Mouse (Mus musculus) thymus, postnatal 0 days (tissue): ENCODE data around the gene Pcsk1n. TPM values are rescaled to one million over a fixed set of nuclear protein-coding genes. Genes with fewer than 3 reads are reported as not detected.

Source experiments
- DNase-seq: peaks from one replicate; pipeline ENCODE4 v3.0.0-alpha.2; 2015; ENCODE audit warnings: low spot score
- polyA plus RNA-seq: library from polyadenylated mRNA; unstranded; fragments of >200 nt; fragmentation: Nextera tagmentation; extraction: Ambion mirVana; gene quantifications from 2 replicates; pipeline ENCODE4 v1.2.1, GENCODE M21; 2015

Gene Pcsk1n
- polyA plus RNA-seq, 1 experiment from 2014 or later = 0.18 TPM

GRCm38 (mm10) chrX:7945618-7946017, 26.0 kb downstream of the Pcsk1n start:
- no peak for DNase-seq

- DNase-seq = no peak
Measured at GRCm38 (mm10) chrX:7947108-7947899, 27.7 kb downstream of the Pcsk1n start, which contains the start of gene Hdac6. Hdac6 (minus strand) TSS chrX:7947889.

GRCm38 (mm10) chrX:7947900-7948492, 28.4 kb downstream of the Pcsk1n start:
- DNase-seq = peak; percentile 87

GRCm38 (mm10) chrX:7950091-7950490, 30.5 kb downstream of the Pcsk1n start:
- no peak for DNase-seq

- DNase-seq = no peak
Measured at GRCm38 (mm10) chrX:7958868-7959267, 39.2 kb downstream of the Pcsk1n start.

- DNase-seq = peak; percentile 48
Measured at GRCm38 (mm10) chrX:7963829-7964626, 44.4 kb downstream of the Pcsk1n start.

GRCm38 (mm10) chrX:7966161-7966560, 46.5 kb downstream of the Pcsk1n start:
- DNase-seq = no peak

- DNase-seq = no peak
Measured at GRCm38 (mm10) chrX:7967596-7968201, 48.1 kb downstream of the Pcsk1n start.

- DNase-seq = no peak
Measured at GRCm38 (mm10) chrX:7968226-7968625, 48.6 kb downstream of the Pcsk1n start.

- DNase-seq = no peak
Measured at GRCm38 (mm10) chrX:7968899-7969298, 49.3 kb downstream of the Pcsk1n start.

GRCm38 (mm10) chrX:7971292-7971691, 51.7 kb downstream of the Pcsk1n start:
- DNase-seq = no peak

Other genes starting within 250 kb of the Pcsk1n start
- 81.2 and 84.1 TPM in 2 replicates for gene Plp2, start 248.4 kb upstream of the Pcsk1n start, polyA plus RNA-seq
- 0.49 and 0.55 TPM in 2 replicates for gene Magix, start 238.6 kb upstream of the Pcsk1n start, polyA plus RNA-seq
- gene Gpkow, start 222.7 kb upstream of the Pcsk1n start, polyA plus RNA-seq = 28.8 and 28.9 TPM in 2 replicates
- 42.2 and 45.5 TPM in 2 replicates for gene Wdr45, start 205.5 kb upstream of the Pcsk1n start, polyA plus RNA-seq
- 0.46 and 1.0 TPM in 2 replicates for gene Gm45208, start 197.6 kb upstream of the Pcsk1n start, polyA plus RNA-seq
- gene Praf2, start 191.4 kb upstream of the Pcsk1n start, polyA plus RNA-seq = 14.7 and 20.6 TPM in 2 replicates
- 6.7 and 8.2 TPM in 2 replicates for gene Ccdc120, start 168.9 kb upstream of the Pcsk1n start, polyA plus RNA-seq
- gene Tfe3, start 157.3 kb upstream of the Pcsk1n start, polyA plus RNA-seq = 11.4 TPM in 2 replicates
- 40.2 and 48.1 TPM in 2 replicates for gene Gripap1, start 130.1 kb upstream of the Pcsk1n start, polyA plus RNA-seq
- gene Kcnd1, start 97.5 kb upstream of the Pcsk1n start, polyA plus RNA-seq = 0.12 and 0.18 TPM in 2 replicates
- 55.0 and 55.6 TPM in 2 replicates for gene Otud5, start 78.5 kb upstream of the Pcsk1n start, polyA plus RNA-seq
- gene Pim2, start 41.6 kb upstream of the Pcsk1n start, polyA plus RNA-seq = 14.0 and 14.5 TPM in 2 replicates
- gene Slc35a2, start 35.8 kb upstream of the Pcsk1n start, polyA plus RNA-seq = 24.5 and 28.3 TPM in 2 replicates
- 142 and 154 TPM in 2 replicates for gene Pqbp1, start 20.6 kb upstream of the Pcsk1n start, polyA plus RNA-seq
- 118 and 135 TPM in 2 replicates for gene Timm17b, start 20.5 kb upstream of the Pcsk1n start, polyA plus RNA-seq
- not detected in 2 replicates for gene Gm10491, start 12.0 kb upstream of the Pcsk1n start, polyA plus RNA-seq
- gene Gm10490, start 10.3 kb upstream of the Pcsk1n start, polyA plus RNA-seq = not detected in 2 replicates
- gene Eras, start 8.8 kb downstream of the Pcsk1n start, polyA plus RNA-seq = not detected in 2 replicates
- gene Hdac6, start 28.1 kb downstream of the Pcsk1n start, polyA plus RNA-seq = 10.0 and 10.3 TPM in 2 replicates
- 2.9 and 3.1 TPM in 2 replicates for gene Gata1, start 58.2 kb downstream of the Pcsk1n start, polyA plus RNA-seq
- 0.27 TPM in 1 of 2 replicates, not detected in the other for gene Glod5, start 98.7 kb downstream of the Pcsk1n start, polyA plus RNA-seq
- 60.7 and 62.4 TPM in 2 replicates for gene Suv39h1, start 154.9 kb downstream of the Pcsk1n start, polyA plus RNA-seq
- 13.7 and 18.2 TPM in 2 replicates for gene Was, start 170.7 kb downstream of the Pcsk1n start, polyA plus RNA-seq
- 10.9 and 13.3 TPM in 2 replicates for gene Wdr13, start 213.1 kb downstream of the Pcsk1n start, polyA plus RNA-seq
- 1,171 and 1,412 TPM in 2 replicates for gene Rbm3, start 226.1 kb downstream of the Pcsk1n start, polyA plus RNA-seq